Mouse (Mus musculus) gastrocnemius, postnatal 14 days (tissue): ENCODE measurements around the gene Vps52. TPM values are rescaled to one million over a fixed set of nuclear protein-coding genes. Genes with fewer than 3 reads are reported as not detected.
"Not testable (repeated sequence)": the region's sequence is repeated elsewhere in the genome, so short reads cannot be mapped to it uniquely, and the experiment has no call there.

Source experiments
- DNase-seq: peaks from one replicate; pipeline ENCODE4 v3.0.0; 2021; ENCODE audit warnings: mixed read lengths
- intact Hi-C: fragments of 180-260 bp; cut with DNase I; formaldehyde crosslinking; loops from one replicate; pipeline ENCODE4 v1.15.1; 2025; ENCODE audit warnings: low total_unique reads
- total RNA-seq, 2 experiments: library from RNA; stranded (reverse); gene quantifications; 2 replicates each; pipeline ENCODE4 v1.2.3; 2021

Gene Vps52
- total RNA-seq, 2 experiments from 2014 or later = 30.5 to 33.1 TPM

GRCm38 (mm10) chr17:33958451-33958850 lies 2.8 kb downstream of the Vps52 start:
- no peak for DNase-seq
- intact Hi-C loops = loop anchor here (5.0 kb wide), 1 partner anchor 1309 kb away; no protein-coding TSS in a partner anchor

- intact Hi-C loops = loop anchor here (5.0 kb wide), 1 partner anchor 1308 kb away; no protein-coding TSS in a partner anchor
- DNase-seq = no peak
These were observed 3.5 kb downstream of the Vps52 start for GRCm38 (mm10) chr17:33959135-33959534.

DNA sequence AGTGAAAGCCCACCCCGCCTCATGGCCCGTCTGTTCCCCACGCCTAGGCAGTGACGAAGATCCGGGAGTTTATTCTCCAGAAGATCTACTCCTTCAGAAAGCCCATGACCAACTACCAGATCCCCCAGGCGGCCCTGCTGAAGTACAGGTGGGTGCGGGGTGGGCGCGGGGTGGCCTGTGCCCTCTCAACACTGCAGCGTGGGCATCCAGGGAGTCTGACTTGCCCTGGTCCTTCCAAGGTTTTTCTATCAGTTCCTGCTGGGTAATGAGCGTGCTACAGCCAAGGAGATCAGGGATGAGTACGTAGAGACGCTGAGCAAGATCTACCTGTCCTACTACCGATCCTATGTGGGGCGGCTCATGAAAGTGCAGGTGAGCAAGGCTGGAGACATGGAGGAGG lies 4.3 kb downstream of the Vps52 start:
- intact Hi-C loops = loop anchor here (2.0 to 5.0 kb wide), 2 partner anchors 1307 to 1319 kb away; no protein-coding TSS in a partner anchor
- no peak for DNase-seq

GRCm38 (mm10) chr17:33962876-33963275 lies 7.3 kb downstream of the Vps52 start:
- DNase-seq = no peak
- intact Hi-C loops = no loop called here

DNA sequence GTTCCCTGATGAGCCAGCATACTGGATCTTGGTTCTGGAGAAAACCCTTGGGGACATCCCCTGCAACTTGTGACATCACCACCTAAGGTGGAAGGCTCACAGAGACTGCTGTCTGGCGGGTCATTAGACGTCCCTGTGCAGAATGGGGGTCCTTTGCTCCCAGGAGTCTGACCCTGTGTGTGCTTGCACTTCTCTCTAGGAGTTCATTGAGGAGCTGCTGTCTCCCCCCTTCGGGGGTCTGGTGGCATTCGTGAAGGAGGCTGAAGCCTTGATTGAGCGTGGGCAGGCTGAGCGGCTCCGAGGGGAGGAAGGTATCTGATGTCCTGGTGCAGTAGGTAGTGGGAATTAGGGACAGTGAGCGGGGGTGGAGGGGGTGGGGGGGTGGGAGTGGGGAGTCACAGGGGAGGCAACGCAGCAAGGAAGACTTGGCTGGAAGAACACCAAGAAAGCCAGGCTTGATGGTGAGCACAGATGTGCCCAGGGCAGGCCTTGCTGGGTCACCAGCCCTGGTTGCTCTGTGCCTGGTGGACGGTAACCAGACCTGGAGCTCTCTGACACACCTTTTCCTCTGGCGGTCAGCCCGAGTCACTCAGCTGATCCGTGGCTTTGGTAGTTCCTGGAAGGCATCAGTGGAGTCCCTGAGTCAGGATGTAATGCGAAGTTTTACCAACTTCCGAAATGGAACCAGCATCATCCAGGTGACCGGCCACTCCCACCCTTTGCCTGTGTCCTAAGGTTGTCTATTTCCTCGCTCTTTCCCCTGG lies 9.7 kb downstream of the Vps52 start:
- no peak for DNase-seq
- intact Hi-C loops = no loop called here

- no peak for DNase-seq
- intact Hi-C loops = no loop called here
These were observed 10.4 kb downstream of the Vps52 start for GRCm38 (mm10) chr17:33965846-33966550.

DNA sequence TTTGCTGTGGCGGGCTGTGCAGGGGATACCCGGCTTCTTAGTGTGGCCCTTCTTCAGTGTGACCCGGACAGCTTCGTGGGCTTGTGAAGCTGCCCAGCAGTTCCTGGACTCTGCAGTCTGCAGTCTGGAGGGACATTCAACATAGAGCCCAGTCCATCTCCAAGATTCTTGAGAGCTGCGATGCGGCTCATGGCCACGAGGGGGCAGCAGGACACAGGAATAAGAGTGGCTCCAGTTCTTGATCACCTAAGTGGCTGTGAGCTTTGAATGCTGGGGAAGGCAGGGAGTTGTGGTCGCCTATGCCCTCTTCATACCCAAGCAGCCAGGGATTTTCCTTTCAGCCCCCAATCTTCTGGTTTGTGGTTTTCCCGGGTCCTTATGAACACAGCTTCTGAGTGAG lies 12.9 kb downstream of the Vps52 start:
- intact Hi-C loops = no loop called here
- DNase-seq = peak; percentile 75

GRCm38 (mm10) chr17:33968927-33969326 lies 13.3 kb downstream of the Vps52 start:
- no peak for DNase-seq
- intact Hi-C loops = no loop called here

DNA sequence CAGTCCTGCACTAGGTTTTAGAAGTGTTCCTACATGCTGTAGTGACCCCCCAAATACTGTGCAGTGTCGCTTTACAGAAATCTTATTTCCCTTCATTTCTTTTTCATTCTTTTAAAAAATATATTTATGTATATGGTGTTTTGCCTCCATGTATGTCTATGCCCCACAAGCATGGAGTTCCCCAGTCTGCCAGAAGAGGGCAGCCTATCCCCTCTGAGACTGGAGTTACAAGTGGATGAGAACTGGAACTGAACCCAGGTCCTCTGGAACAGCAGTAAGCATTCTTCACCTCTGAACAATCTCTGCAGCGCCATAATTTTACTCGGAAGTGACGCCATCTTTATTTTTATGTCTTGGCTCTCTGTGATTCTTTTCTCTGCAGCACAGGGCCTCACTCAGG lies 13.8 kb downstream of the Vps52 start:
- DNase-seq = no peak
- intact Hi-C loops = no loop called here

GRCm38 (mm10) chr17:33972691-33973090 lies 17.1 kb downstream of the Vps52 start:
- intact Hi-C loops = loop anchor here (5.0 kb wide), 1 partner anchor 1300 kb away; no protein-coding TSS in a partner anchor
- DNase-seq = no peak

GRCm38 (mm10) chr17:33973572-33973971 lies 18.0 kb downstream of the Vps52 start:
- DNase-seq = no peak
- intact Hi-C loops = loop anchor here (5.0 kb wide), 1 partner anchor 1299 kb away; no protein-coding TSS in a partner anchor

GRCm38 (mm10) chr17:33977861-33978557 lies 22.4 kb downstream of the Vps52 start:
- intact Hi-C loops = no loop called here
- no peak for DNase-seq

GRCm38 (mm10) chr17:33978631-33979031 lies 23.0 kb downstream of the Vps52 start:
- intact Hi-C loops = no loop called here
- peak; percentile 75 for DNase-seq

DNA sequence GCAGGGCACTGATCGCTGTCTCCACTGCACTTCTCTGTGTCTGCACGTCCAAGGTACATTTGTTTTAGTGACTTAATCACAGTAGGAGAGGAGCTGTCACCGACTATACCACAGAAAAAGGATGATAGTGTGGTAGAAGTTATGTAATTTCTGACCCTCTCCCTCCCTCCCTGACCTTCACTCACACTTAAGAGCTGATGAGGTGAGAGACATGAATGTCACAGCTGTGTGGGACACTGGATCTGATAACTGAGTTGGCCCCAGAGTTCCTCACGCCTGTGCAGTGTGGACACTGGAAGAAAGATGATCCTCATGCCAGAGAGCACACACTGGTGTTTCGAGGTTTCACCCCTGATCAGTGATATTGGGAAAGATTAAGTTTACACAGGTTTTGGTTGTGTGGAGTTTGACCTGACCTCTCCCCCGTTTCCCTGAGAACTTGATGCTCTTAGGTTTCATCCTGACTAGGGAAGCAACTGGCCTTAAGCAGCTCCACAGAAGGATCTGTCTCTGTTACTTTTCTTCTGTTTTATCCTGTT lies 24.0 kb downstream of the Vps52 start:
- DNase-seq = no peak
- intact Hi-C loops = no loop called here

- intact Hi-C loops = no loop called here
These were observed 24.8 kb downstream of the Vps52 start for GRCm38 (mm10) chr17:33980181-33981035.

GRCm38 (mm10) chr17:33981192-33981909 lies 25.7 kb downstream of the Vps52 start:
- peak; percentile 84 for DNase-seq
- intact Hi-C loops = not testable (repeated sequence)

More at GRCm38 (mm10) chr17:33980181-33981035, 24.8 kb downstream of the Vps52 start:
- no peak for DNase-seq

DNA sequence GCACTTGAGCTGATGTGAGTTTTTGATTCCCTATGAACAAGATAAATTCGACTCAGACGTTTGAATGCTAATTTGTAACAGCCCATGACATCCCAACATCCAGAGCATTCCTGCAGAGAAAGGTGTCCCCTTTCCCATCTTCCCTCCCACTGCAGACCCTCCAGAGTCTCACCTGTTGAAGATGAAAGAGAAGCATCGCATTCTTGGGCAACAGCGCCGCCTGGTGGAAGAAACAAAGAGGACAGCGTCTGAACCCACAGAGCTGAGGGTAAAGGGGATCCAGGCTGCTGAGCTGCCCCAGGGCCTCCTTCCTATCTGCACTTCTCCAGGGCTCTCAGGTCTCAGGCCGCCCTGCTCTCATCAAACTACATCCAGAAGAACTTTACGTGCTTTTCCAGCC lies 26.5 kb downstream of the Vps52 start:
- DNase-seq, intact Hi-C loops: not testable (repeated sequence)
